Mouse (Mus musculus) C2C12 (cell line): Measurements from ENCODE around the gene Abcd1. TPM values are rescaled to one million over a fixed set of nuclear protein-coding genes. Genes with fewer than 3 reads are reported as not detected.

Source experiments
- H3K27me3 ChIP-seq: one replicate; pipeline ENCODE4 v1.6.1; 2011; ENCODE audit not compliant: control insufficient read depth, insufficient read depth, insufficient read length
- H3K36me3 ChIP-seq: one replicate; pipeline ENCODE4 v1.6.1; 2011; ENCODE audit not compliant: control insufficient read depth, insufficient read depth
- H3K4me3 ChIP-seq: one replicate; pipeline ENCODE4 v1.5.1; 2011; ENCODE audit warnings: mild to moderate bottlenecking, control low read depth; ENCODE audit not compliant: poor library complexity, insufficient read depth, severe bottlenecking
- H3K79me2 ChIP-seq: one replicate; pipeline ENCODE4 v1.6.1; 2011; ENCODE audit not compliant: control insufficient read depth, insufficient read depth
- H3K79me3 ChIP-seq: one replicate; pipeline ENCODE4 v1.6.1; 2011; ENCODE audit warnings: low read depth, control low read depth
- H3ac ChIP-seq: one replicate; pipeline ENCODE3; 2011; ENCODE audit warnings: low read depth; ENCODE audit not compliant: control insufficient read depth, insufficient read length
- CEBPB ChIP-seq: IDR thresholded peaks from one replicate; pipeline ENCODE4 v1.6.1; 2011; ENCODE audit warnings: low read depth, mild to moderate bottlenecking, control low read depth, moderate library complexity
- CTCF ChIP-seq: IDR thresholded peaks from one replicate; pipeline ENCODE4 v1.5.1; 2011; ENCODE audit not compliant: control insufficient read depth, insufficient read depth, insufficient read length
- FOSL1 ChIP-seq: IDR thresholded peaks from one replicate; pipeline ENCODE4 v1.8.0; 2011; ENCODE audit warnings: mild to moderate bottlenecking, low read length; ENCODE audit not compliant: poor library complexity, insufficient read depth, severe bottlenecking
- MAX ChIP-seq: IDR thresholded peaks from one replicate; pipeline ENCODE4 v1.6.1; 2011; ENCODE audit warnings: mild to moderate bottlenecking, control low read depth
- MYOD1 ChIP-seq: IDR thresholded peaks from one replicate; pipeline ENCODE4 v1.6.1; 2011; ENCODE audit warnings: low read depth; ENCODE audit not compliant: control insufficient read depth, insufficient read length
- MYOG ChIP-seq: IDR thresholded peaks from one replicate; pipeline ENCODE4 v1.6.1; 2011; ENCODE audit not compliant: control insufficient read depth, insufficient read length; ENCODE audit errors: extremely low read depth
- USF1 ChIP-seq: IDR thresholded peaks from one replicate; pipeline ENCODE4 v1.6.1; 2011; ENCODE audit warnings: low read depth, mild to moderate bottlenecking, control low read depth, moderate library complexity
- polyA plus RNA-seq: library from polyadenylated mRNA; unstranded; fragments of >200 nt; fragmentation: generic; extraction: Trizol; gene quantifications from one replicate; pipeline ENCODE4 v1.2.1, GENCODE M21; 2012; ENCODE audit warnings: missing spikeins

Abcd1 gene
- polyA plus RNA-seq, 1 experiment: 7.6 TPM

- Histone ChIP-seq H3K36me3 (peaks cover 13% of the 10 kb centered on the region), H3K27me3 (no peaks in the 10 kb centered on the region), H3K4me3 (no peak overlapping the region), H3K79me3 (no peaks in the 10 kb centered on the region), H3K79me2 (no peaks in the 10 kb centered on the region), H3ac (no peak overlapping the region)
- no peak for TF ChIP-seq USF1
- TF ChIP-seq MAX: no peak
- no peak for TF ChIP-seq MYOG
- TF ChIP-seq MYOD1: no peak
- TF ChIP-seq CEBPB: no peak
- TF ChIP-seq FOSL1: no peak
- TF ChIP-seq CTCF: no peak
Measured at GRCm38 (mm10) chrX:73774802-73775483, 58.5 kb downstream of the Abcd1 start.

- peaks cover 34% of the 10 kb centered on the region for H3K79me3 ChIP-seq
- no peaks in the 10 kb centered on the region for H3K27me3 ChIP-seq
- peaks cover 25% of the 10 kb centered on the region for H3K36me3 ChIP-seq
Measured at GRCm38 (mm10) chrX:73782227-73782626, 65.8 kb downstream of the Abcd1 start.

GRCm38 (mm10) chrX:73785666-73786065 is 69.3 kb downstream of the Abcd1 start:
- Histone ChIP-seq H3K79me3 (peaks cover 53% of the 10 kb centered on the region), H3K27me3 (no peaks in the 10 kb centered on the region), H3ac (peak overlapping the region; percentile 81), H3K79me2 (peaks cover 73% of the 10 kb centered on the region), H3K36me3 (peaks cover 29% of the 10 kb centered on the region), H3K4me3 (peak overlapping the region; percentile 56)
- TF ChIP-seq CTCF: no peak
- no peak for TF ChIP-seq MYOG
- TF ChIP-seq MYOD1: no peak
- no peak for TF ChIP-seq MAX
- TF ChIP-seq FOSL1: no peak
- no peak for TF ChIP-seq USF1
- no peak for TF ChIP-seq CEBPB

More at GRCm38 (mm10) chrX:73782227-73782626, 65.8 kb downstream of the Abcd1 start:
- H3ac ChIP-seq: no peak overlapping the region
- no peak overlapping the region for H3K4me3 ChIP-seq
- TF ChIP-seq USF1 (no peak), MAX (no peak), MYOD1 (no peak), CEBPB (no peak), FOSL1 (no peak), CTCF (no peak), MYOG (no peak)
- peaks cover 47% of the 10 kb centered on the region for H3K79me2 ChIP-seq

- peak within 1 kb of the TSS; percentile 86 for H3ac ChIP-seq
- peaks cover 73% of the 10 kb centered on the region for H3K79me2 ChIP-seq
- no peaks in the 10 kb centered on the region for H3K27me3 ChIP-seq
- H3K36me3 ChIP-seq: peaks cover 27% of the 10 kb centered on the region
- TF ChIP-seq MYOG (no peak), FOSL1 (no peak), MYOD1 (no peak), MAX (peak; percentile 54), CTCF (peak; percentile 14), CEBPB (no peak), USF1 (peak; percentile 31)
- peak within 1 kb of the TSS; percentile 56 for H3K4me3 ChIP-seq
- peaks cover 53% of the 10 kb centered on the region for H3K79me3 ChIP-seq
Measured at GRCm38 (mm10) chrX:73786364-73787224, 70.2 kb downstream of the Abcd1 start, which contains the start of the genes Idh3g and Ssr4. TSS of gene Idh3g (minus strand) at chrX:73786897. TSS of gene Ssr4 (plus strand) at chrX:73787028.

GRCm38 (mm10) chrX:73787225-73787558 is 70.8 kb downstream of the Abcd1 start:
- Histone ChIP-seq H3K36me3 (peaks cover 27% of the 10 kb centered on the region), H3K27me3 (no peaks in the 10 kb centered on the region), H3K4me3 (peak overlapping the region; percentile 56), H3K79me3 (peaks cover 53% of the 10 kb centered on the region), H3K79me2 (peaks cover 71% of the 10 kb centered on the region), H3ac (peak overlapping the region; percentile 86)
- TF ChIP-seq CEBPB (no peak), CTCF (no peak), MYOG (no peak), USF1 (no peak), FOSL1 (no peak), MYOD1 (no peak), MAX (no peak)

Other genes starting within 250 kb of the Abcd1 start
- gene Bgn, start 233.0 kb upstream of the Abcd1 start, polyA plus RNA-seq: 731 TPM
- not detected for gene Atp2b3, start 213.5 kb upstream of the Abcd1 start, polyA plus RNA-seq
- gene Dusp9, start 77.2 kb upstream of the Abcd1 start, polyA plus RNA-seq: 22.3 TPM
- gene Pnck, start 56.5 kb upstream of the Abcd1 start, polyA plus RNA-seq: 0.06 TPM
- 62.8 TPM for gene Slc6a8, start 43.4 kb upstream of the Abcd1 start, polyA plus RNA-seq
- gene Bcap31, start 422 bp upstream of the Abcd1 start, polyA plus RNA-seq: 185 TPM
- gene Plxnb3, start 40.5 kb downstream of the Abcd1 start, polyA plus RNA-seq: 0.02 TPM
- gene Srpk3, start 57.8 kb downstream of the Abcd1 start, polyA plus RNA-seq: 0.09 TPM
- gene Idh3g, start 70.3 kb downstream of the Abcd1 start, polyA plus RNA-seq: 141 TPM
- 260 TPM for gene Ssr4, start 70.4 kb downstream of the Abcd1 start, polyA plus RNA-seq
- 0.18 TPM for gene Pdzd4, start 108.4 kb downstream of the Abcd1 start, polyA plus RNA-seq
- gene Avpr2, start 175.5 kb downstream of the Abcd1 start, polyA plus RNA-seq: 0.02 TPM
- 0.55 TPM for gene L1cam, start 179.5 kb downstream of the Abcd1 start, polyA plus RNA-seq
- 0.23 TPM for gene Arhgap4, start 205.3 kb downstream of the Abcd1 start, polyA plus RNA-seq
- gene Naa10, start 205.3 kb downstream of the Abcd1 start, polyA plus RNA-seq: 165 TPM
- gene Renbp, start 214.3 kb downstream of the Abcd1 start, polyA plus RNA-seq: 73.2 TPM
- 58.7 TPM for gene Hcfc1, start 249.8 kb downstream of the Abcd1 start, polyA plus RNA-seq